Mouse (Mus musculus) subcutaneous adipose tissue, adult 2 months (tissue): Measurements from ENCODE around the gene Slc5a9. TPM values are rescaled to one million over a fixed set of nuclear protein-coding genes. Genes with fewer than 3 reads are reported as not detected.

ENCODE experiments used
- polyA plus RNA-seq: library from polyadenylated mRNA; depleted of rRNA; stranded (reverse); fragments of >200 nt; gene quantifications from 2 replicates; pipeline ENCODE4 v1.2.3, GENCODE M21; 2012; ENCODE audit warnings: low replicate concordance; rRNA removed

Slc5a9 gene
- 0.11 and 2.2 TPM in 2 replicates for polyA plus RNA-seq

DNA sequence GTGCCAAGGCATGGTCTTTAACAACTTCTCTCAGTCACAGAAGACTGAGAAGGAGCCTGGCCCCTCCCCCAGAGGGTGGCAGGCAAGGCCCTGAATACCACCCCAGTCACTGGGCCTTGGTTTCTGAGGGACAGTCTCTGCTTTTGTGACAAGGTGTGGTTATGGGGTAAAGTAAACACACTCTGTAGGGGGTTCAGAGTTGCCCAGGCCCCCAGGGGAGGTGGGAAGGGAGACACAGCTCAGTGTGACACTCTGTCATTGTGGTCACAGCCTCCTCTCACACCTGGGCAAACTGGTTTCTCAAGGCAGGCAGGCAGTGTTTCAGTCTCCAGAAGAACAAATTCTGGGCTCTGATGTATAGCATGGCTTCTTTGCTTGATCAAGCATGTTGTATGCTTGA, at the start of gene Slc5a9:
TSS of gene Slc5a9 (minus strand) at position 144 of the 400 bp plus-strand sequence.

DNA sequence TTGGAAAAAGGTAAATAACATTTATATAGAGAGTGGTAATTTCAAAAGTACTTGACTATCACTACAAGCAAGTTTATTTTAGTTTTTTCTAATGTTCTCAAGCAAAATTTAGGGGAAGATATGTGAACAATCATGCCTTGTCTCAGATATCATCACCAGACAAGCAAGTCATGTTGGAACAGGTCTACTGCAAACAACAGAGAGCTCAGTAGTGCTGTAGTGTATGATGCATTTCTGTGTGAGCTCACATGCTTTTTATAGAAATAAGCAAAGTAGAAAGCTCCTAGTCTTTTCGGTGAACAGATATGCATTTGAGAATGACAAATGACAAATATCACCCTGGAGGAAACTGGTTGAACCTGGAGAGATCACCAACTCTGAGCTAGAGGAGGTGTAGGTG, 16.4 kb upstream of the Slc5a9 start, which contains the start of gene Skint8:
TSS of gene Skint8 (plus strand) at position 301 of the 400 bp plus-strand sequence.

Other genes with a start within 250 kb of the Slc5a9 start
- 17.0 and 28.0 TPM in 2 replicates for gene Spata6, start 182.9 kb downstream of the Slc5a9 start, polyA plus RNA-seq
- not detected in 2 replicates for gene Skint8, start 16.5 kb upstream of the Slc5a9 start, polyA plus RNA-seq
- gene Skint7, start 70.0 kb upstream of the Slc5a9 start, polyA plus RNA-seq = not detected in 2 replicates
- gene Skint1, start 103.4 kb upstream of the Slc5a9 start, polyA plus RNA-seq = not detected in 2 replicates
- gene Skint4, start 169.1 kb upstream of the Slc5a9 start, polyA plus RNA-seq = not detected in 2 replicates